In the genomic region with DNA sequence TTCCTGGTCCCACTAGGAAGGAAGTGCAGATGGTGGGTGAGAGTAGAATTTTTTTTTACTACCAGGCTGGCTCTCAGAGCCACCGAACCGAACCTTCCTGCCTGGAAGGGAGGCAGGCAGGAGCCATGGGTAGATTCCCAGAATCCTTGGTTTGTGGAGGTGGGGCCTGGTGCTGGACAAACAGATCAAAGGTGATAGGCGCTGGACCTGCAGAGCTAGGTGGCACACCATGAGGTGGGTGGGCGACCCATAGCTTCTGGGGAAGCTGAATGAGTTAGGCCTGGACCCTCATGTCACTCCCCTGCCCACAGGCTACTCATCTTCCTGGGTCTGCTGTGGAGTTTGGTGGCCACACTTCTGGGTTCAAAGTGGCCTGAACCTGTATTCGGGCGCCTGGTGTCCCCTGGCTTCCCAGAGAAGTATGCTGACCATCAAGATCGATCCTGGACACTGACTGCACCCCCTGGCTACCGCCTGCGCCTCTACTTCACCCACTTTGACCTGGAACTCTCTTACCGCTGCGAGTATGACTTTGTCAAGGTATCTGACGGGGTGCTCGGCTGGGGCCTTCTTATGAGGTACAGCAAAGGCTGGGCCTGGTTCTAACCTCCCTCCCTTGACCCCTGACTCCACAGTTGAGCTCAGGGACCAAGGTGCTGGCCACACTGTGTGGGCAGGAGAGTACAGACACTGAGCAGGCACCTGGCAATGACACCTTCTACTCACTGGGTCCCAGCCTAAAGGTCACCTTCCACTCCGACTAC, we compare ENCODE assay signal across 24 mouse cellular contexts. TPM values are rescaled to one million over a fixed set of nuclear protein-coding genes. Genes with fewer than 3 reads are reported as not detected.
DNase-seq lines count a peak whose midpoint lies in the region; ATAC-seq and TF ChIP-seq lines count a peak whose summit lies in the region.
"Had no signal": no experiment of that assay in that cellular context is flagged by ENCODE, and none has a peak within 500 bp of the region (broad histone marks: within the 10 kb centered on the region; RNA-seq: fewer than 3 reads in every experiment).

A gene (plus strand): TSS at position 198 of the 764 bp plus-strand sequence.

- no peak for TF ChIP-seq CTCF in heart, adult 2 months (IDR thresholded peaks at IDR 0.05)
- no peak for TF ChIP-seq CTCF in cortical plate, adult 2 months (IDR thresholded peaks at IDR 0.05; ENCODE audit: extremely low read depth, insufficient read depth, low read length)
- TF ChIP-seq CTCF in thymus, adult 2 months (IDR thresholded peaks at IDR 0.05; ENCODE audit: borderline replicate concordance, control insufficient read depth, extremely low read depth, insufficient read depth, low read length, poor library complexity), result no peak

- no peak within 1 kb of the TSS for H3K4me2 ChIP-seq in heart, embryonic 13.5 days
- H3K4me2 ChIP-seq in liver, embryonic 16.5 days (ENCODE audit: low read depth, low read length), result peak within 1 kb of the TSS; percentile 40
- H3K4me2 ChIP-seq: forebrain, embryonic 13.5 days; hindbrain, embryonic 14.5 days; limb, embryonic 13.5 days; lung, embryonic 15.5 days; midbrain, embryonic 15.5 days had no signal

- no peaks in the 10 kb centered on the region for H3K4me1 ChIP-seq in heart, embryonic 13.5 days
- no peaks in the 10 kb centered on the region for H3K4me1 ChIP-seq in heart, adult 2 months (ENCODE audit: control insufficient read depth, insufficient read depth, low read length)
- H3K4me1 ChIP-seq in cortical plate, adult 2 months (ENCODE audit: control insufficient read depth, insufficient read depth, low read length), result peaks cover 1% of the 10 kb centered on the region
- H3K4me1 ChIP-seq in liver, embryonic 16.5 days (ENCODE audit: control insufficient read depth, low read depth, low read length), result peaks cover 8% of the 10 kb centered on the region
- H3K4me1 ChIP-seq in thymus, adult 2 months (replicated peaks; ENCODE audit: control insufficient read depth, insufficient read depth, low read length), result no peaks in the 10 kb centered on the region
- H3K4me1 ChIP-seq: embryonic facial prominence, embryonic 15.5 days; forebrain, embryonic 13.5 days; limb, embryonic 13.5 days; lung, embryonic 15.5 days; midbrain, embryonic 15.5 days had no signal

- 0 out of 2 replicates have a peak, but pooled peaks have one; percentile 27 for ATAC-seq in heart, embryonic 13.5 days (ENCODE audit: extremely low read depth, insufficient number of reproducible peaks, low FRiP score, low TSS enrichment)
- peak; percentile 55 for ATAC-seq in liver, embryonic 16.5 days (ENCODE audit: low read depth)
- no peak for ATAC-seq in erythroid progenitor cell, adult 5-6 weeks (replicated peaks; ENCODE audit: low FRiP score, poor library complexity, severe bottlenecking)
- ATAC-seq: forebrain, embryonic 13.5 days; inflammation-experienced regulatory T-cells, adult 6 months; midbrain, embryonic 15.5 days had no signal

- no peak within 1 kb of the TSS for H3K4me3 ChIP-seq in heart, embryonic 13.5 days
- H3K4me3 ChIP-seq in heart, adult 2 months, result no peak within 1 kb of the TSS
- no peak within 1 kb of the TSS for H3K4me3 ChIP-seq in cortical plate, adult 2 months (ENCODE audit: insufficient read depth, low read length)
- H3K4me3 ChIP-seq in liver, embryonic 16.5 days (ENCODE audit: low read depth, low read length), result peak within 1 kb of the TSS; percentile 46
- no peak within 1 kb of the TSS for H3K4me3 ChIP-seq in thymus, adult 2 months (ENCODE audit: control insufficient read depth, insufficient read depth, low read length)
- H3K4me3 ChIP-seq: embryonic facial prominence, embryonic 15.5 days; forebrain, embryonic 13.5 days; gastrocnemius, adult 2 months; limb, embryonic 13.5 days; lung, embryonic 15.5 days; midbrain, embryonic 15.5 days had no signal

- H3K27ac ChIP-seq in heart, embryonic 13.5 days (replicated peaks), result no peak within 1 kb of the TSS
- no peak within 1 kb of the TSS for H3K27ac ChIP-seq in heart, adult 2 months
- 0 out of 2 replicates have a peak within 1 kb of the TSS, but pooled peaks have one; percentile 24 for H3K27ac ChIP-seq in cortical plate, adult 2 months (ENCODE audit: insufficient read depth, low read length)
- H3K27ac ChIP-seq in liver, embryonic 16.5 days (ENCODE audit: low read length), result peak within 1 kb of the TSS; percentile 48
- H3K27ac ChIP-seq in thymus, adult 2 months (ENCODE audit: control insufficient read depth, insufficient read depth, low read length), result no peak within 1 kb of the TSS
- H3K27ac ChIP-seq: forebrain, embryonic 13.5 days; gastrocnemius, adult 2 months; hindbrain, embryonic 14.5 days; limb, embryonic 13.5 days; lung, embryonic 15.5 days; midbrain, embryonic 15.5 days had no signal

- TF ChIP-seq EP300 in heart, adult 2 months (IDR thresholded peaks at IDR 0.05; ENCODE audit: insufficient read depth, low read depth, low read length), result no peak

- intact Hi-C loops in heart, adult 2 months (cut with DNase I), result loop anchor here (5.0 kb wide), 1 partner anchor 110 kb away; no protein-coding TSS in a partner anchor

- no peaks in the 10 kb centered on the region for H3K27me3 ChIP-seq in heart, embryonic 13.5 days (replicated peaks)
- H3K27me3 ChIP-seq in heart, adult 2 months (ENCODE audit: control insufficient read depth, insufficient read depth, low read length), result no peaks in the 10 kb centered on the region
- no peaks in the 10 kb centered on the region for H3K27me3 ChIP-seq in liver, embryonic 16.5 days (ENCODE audit: control insufficient read depth, insufficient read depth, low read depth, low read length)
- no peaks in the 10 kb centered on the region for H3K27me3 ChIP-seq in thymus, adult 2 months (ENCODE audit: control insufficient read depth, insufficient read depth, low read length)
- H3K27me3 ChIP-seq: embryonic facial prominence, embryonic 15.5 days; forebrain, embryonic 13.5 days; limb, embryonic 13.5 days; lung, embryonic 15.5 days; midbrain, embryonic 15.5 days had no signal

- H3K79me2 ChIP-seq in heart, adult 2 months (replicated peaks; ENCODE audit: control insufficient read depth, insufficient read depth, low read length), result no peaks in the 10 kb centered on the region

- no peak for DNase-seq in adrenal gland, postnatal 10 days
- DNase-seq in adrenal gland, adult 2 months, result no peak
- no peak for DNase-seq in heart, adult 2 months
- no peak for DNase-seq in thymus, adult 2 months
- DNase-seq: cerebellum, adult 2 months; cerebellum, postnatal 36 days; gastrocnemius, adult 2 months; heart, postnatal 4 days; kidney, adult 2 months; kidney, postnatal 10 days; layer of hippocampus, postnatal 36 days; thymus, postnatal 14 days had no signal

- H3K9ac ChIP-seq in heart, embryonic 13.5 days, result no peak within 1 kb of the TSS
- no peak within 1 kb of the TSS for H3K9ac ChIP-seq in heart, adult 2 months (ENCODE audit: low read depth, low read length)
- peak within 1 kb of the TSS; percentile 31; the same call in 1 of the 2 replicates for H3K9ac ChIP-seq in liver, embryonic 16.5 days (ENCODE audit: low read depth, low read length)
- H3K9ac ChIP-seq: embryonic facial prominence, embryonic 15.5 days; forebrain, embryonic 13.5 days; hindbrain, embryonic 14.5 days; limb, embryonic 13.5 days; lung, embryonic 15.5 days; midbrain, embryonic 15.5 days had no signal

- 79% methylated on average over 14 of the region's 14 CpGs for WGBS in heart, embryonic 13.5 days
- 83% methylated on average over 14 of the region's 14 CpGs for WGBS in heart, adult 2 months
- WGBS in liver, embryonic 16.5 days (ENCODE audit: insufficient replicate concordance), result 62% methylated on average over 14 of the region's 14 CpGs
- WGBS in thymus, adult 2 months, result 88% methylated on average over 14 of the region's 14 CpGs

- no peak for TF ChIP-seq POLR2A in heart, adult 2 months (IDR thresholded peaks at IDR 0.05; ENCODE audit: insufficient read depth, low read depth, low read length)
- no peak for TF ChIP-seq POLR2A in cortical plate, adult 2 months (IDR thresholded peaks at IDR 0.05; ENCODE audit: extremely low read depth, insufficient read depth, low read length)
- TF ChIP-seq POLR2A in thymus, adult 2 months (IDR thresholded peaks at IDR 0.05; ENCODE audit: control insufficient read depth, extremely low read depth, insufficient read depth, low read length, poor library complexity), result no peak

- peaks cover 11% of the 10 kb centered on the region; the same call in 1 of the 2 replicates for H3K9me3 ChIP-seq in heart, embryonic 13.5 days
- H3K9me3 ChIP-seq in liver, embryonic 16.5 days (replicated peaks; ENCODE audit: control insufficient read depth, low read length), result no peaks in the 10 kb centered on the region
- H3K9me3 ChIP-seq: embryonic facial prominence, embryonic 15.5 days; forebrain, embryonic 13.5 days; limb, embryonic 13.5 days; lung, embryonic 15.5 days; midbrain, embryonic 15.5 days had no signal

- peaks cover 25% of the 10 kb centered on the region for H3K36me3 ChIP-seq in heart, embryonic 13.5 days
- H3K36me3 ChIP-seq in heart, adult 2 months (ENCODE audit: control insufficient read depth, insufficient read depth, low read length), result no peaks in the 10 kb centered on the region
- no peaks in the 10 kb centered on the region; the same call in 1 of the 2 replicates for H3K36me3 ChIP-seq in liver, embryonic 16.5 days (ENCODE audit: control insufficient read depth, insufficient read depth)
- no peaks in the 10 kb centered on the region for H3K36me3 ChIP-seq in thymus, adult 2 months (ENCODE audit: control insufficient read depth, insufficient read depth, low read length)

RNA-seq across cellular contexts. Expression of the gene that starts here (rescaled TPM):
- 10 to 100 TPM; 17.2 to 34.8 TPM for total RNA-seq in adrenal gland, postnatal 10 days (2021)
- total RNA-seq in adrenal gland, adult 2 months (2021), result 1 to 10 TPM in 1 of 2 experiments, under 1 TPM in 1; 0.55 to 5.6 TPM
- 3.5 and 6.5 TPM in 2 replicates for polyA plus RNA-seq in adrenal gland, adult 2 months (2012; rRNA removed)
- polyA plus RNA-seq in heart, embryonic 13.5 days (2015; fragmentation: Nextera tagmentation; extraction: Ambion mirVana), result 0.48 TPM in 1 of 2 replicates, not detected in the other
- under 1 TPM; 0.29 to 0.52 TPM for total RNA-seq in heart, adult 2 months (2021)
- polyA plus RNA-seq in heart, adult 2 months (2012; rRNA removed), result 0.47 and 2.3 TPM in 2 replicates
- 2.4 and 2.7 TPM in 2 replicates for polyA plus RNA-seq in cortical plate, adult 2 months (2012; rRNA removed)
- polyA plus RNA-seq in liver, embryonic 16.5 days (2015; fragmentation: Nextera tagmentation; extraction: Ambion mirVana), result 58.7 and 65.9 TPM in 2 replicates
- polyA plus RNA-seq in thymus, adult 2 months (2012; rRNA removed), result 3.8 and 4.0 TPM in 2 replicates
- not detected in 2 replicates for total RNA-seq in erythroid progenitor cell, adult 5-6 weeks (2015; ENCODE audit: low replicate concordance)
- 2.8 TPM in 1 of 2 replicates, not detected in the other for total RNA-seq in erythroid progenitor cell, adult 5-6 weeks (2017; ENCODE audit: low replicate concordance)
- polyA plus RNA-seq: heart, embryonic 14.5 days had no signal

Comparison
In these comparisons a context has a peak if more than half of its experiments do, and no peak if none do; other contexts are left out.
1. Peak in ATAC-seq in heart, embryonic 13.5 days; RNA of the gene not detected or under 1 TPM.
2. H3K27ac ChIP-seq: peak in cortical plate, adult 2 months (single experiment) and liver, embryonic 16.5 days (single experiment); none in heart, embryonic 13.5 days (single experiment), heart, adult 2 months (single experiment) and thymus, adult 2 months (single experiment).